Mouse (Mus musculus) embryonic facial prominence, embryonic 10.5 days (tissue): ENCODE data around the gene Iqgap3. TPM values are rescaled to one million over a fixed set of nuclear protein-coding genes. Genes with fewer than 3 reads are reported as not detected.
A peak's percentile ranks its signal among the peaks of the same experiment; 100 is the strongest.

Experiments used
- DNase-seq: peaks from one replicate; pipeline ENCODE4 v3.0.0-alpha.2; 2017; ENCODE audit warnings: low spot score
- H3K27ac ChIP-seq: fragments of 300-500 bp; sonication (generic); replicated peaks from 2 replicates; pipeline ENCODE4 v1.5.1; 2016; ENCODE audit warnings: mild to moderate bottlenecking
- H3K27me3 ChIP-seq: fragments of 300-500 bp; sonication (generic); replicated peaks from 2 replicates; pipeline ENCODE4 v1.6.1; 2016; ENCODE audit warnings: low read depth, mild to moderate bottlenecking; ENCODE audit not compliant: poor library complexity, severe bottlenecking
- H3K36me3 ChIP-seq: fragments of 300-500 bp; sonication (generic); replicated peaks from 2 replicates; pipeline ENCODE4 v1.6.1; 2016; ENCODE audit warnings: mild to moderate bottlenecking, moderate library complexity
- H3K4me1 ChIP-seq: fragments of 300-500 bp; sonication (generic); 2 replicates; pipeline ENCODE4 v1.6.1; 2016
- H3K4me3 ChIP-seq: fragments of 300-500 bp; sonication (generic); 2 replicates; pipeline ENCODE4 v1.5.1; 2016; ENCODE audit warnings: mild to moderate bottlenecking, moderate library complexity
- H3K9me3 ChIP-seq: fragments of 300-500 bp; sonication (generic); 2 replicates; pipeline ENCODE4 v1.6.1; 2016; ENCODE audit warnings: mild to moderate bottlenecking
- WGBS: fragments of 180-500 bp; shearing (Covaris S2); methylation state at CpG from one replicate; pipeline ENCODE4 v1.1.7; 2016; 5-methylcytosine and 5-hydroxymethylcytosine counted together
- polyA plus RNA-seq: library from polyadenylated mRNA; unstranded; fragments of >200 nt; fragmentation: Nextera tagmentation; extraction: Ambion mirVana; gene quantifications from 2 replicates; pipeline ENCODE4 v1.2.1, GENCODE M21; 2016

Iqgap3 gene
- polyA plus RNA-seq, 1 experiment from 2014 or later: 28.2 TPM

DNA sequence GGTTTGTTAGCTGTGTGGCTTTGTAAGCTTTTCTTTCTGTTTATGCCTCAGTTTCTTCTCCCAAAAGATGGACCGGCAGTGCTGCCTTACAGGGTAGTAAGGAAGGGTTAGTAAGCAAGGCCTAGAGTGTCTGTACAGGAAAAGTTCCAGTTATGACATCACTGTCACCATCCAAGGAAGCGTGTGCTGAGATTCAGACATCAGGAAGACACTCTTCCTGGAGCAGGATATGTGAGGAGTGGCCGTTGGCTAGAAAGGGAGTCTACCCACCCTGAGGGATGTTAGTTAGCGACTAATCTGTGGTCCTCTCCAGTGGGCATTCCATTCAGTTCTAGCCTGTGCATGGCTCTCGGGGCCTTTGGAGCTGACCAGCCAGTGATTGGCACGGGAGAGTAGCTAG, 20.4 kb downstream of the Iqgap3 start:
- Histone ChIP-seq H3K4me3 (no peak overlapping the region), H3K9me3 (no peaks in the 10 kb centered on the region), H3K4me1 (no peaks in the 10 kb centered on the region), H3K36me3 (peaks cover 98% of the 10 kb centered on the region), H3K27me3 (no peaks in the 10 kb centered on the region), H3K27ac (peak overlapping the region; percentile 35; the same call in 1 of the 2 replicates)
- WGBS: 90% methylated on average over 6 of the region's 6 CpGs
- DNase-seq: no peak

- Histone ChIP-seq H3K4me3 (no peak overlapping the region), H3K27me3 (no peaks in the 10 kb centered on the region), H3K36me3 (peaks cover 98% of the 10 kb centered on the region), H3K27ac (peak overlapping the region; percentile 35; the same call in 1 of the 2 replicates), H3K9me3 (no peaks in the 10 kb centered on the region), H3K4me1 (no peaks in the 10 kb centered on the region)
- DNase-seq: no peak
- WGBS: 83% methylated on average over 6 of the region's 6 CpGs
Measured at GRCm38 (mm10) chr3:88102611-88103010, 20.8 kb downstream of the Iqgap3 start.

- Histone ChIP-seq H3K27ac (no peak overlapping the region), H3K4me3 (no peak overlapping the region), H3K4me1 (no peaks in the 10 kb centered on the region), H3K9me3 (no peaks in the 10 kb centered on the region), H3K27me3 (no peaks in the 10 kb centered on the region), H3K36me3 (peaks cover 99% of the 10 kb centered on the region)
- WGBS: 85% methylated on average over 4 of the region's 4 CpGs
- no peak for DNase-seq
Measured at GRCm38 (mm10) chr3:88106126-88106525, 24.4 kb downstream of the Iqgap3 start.

DNA sequence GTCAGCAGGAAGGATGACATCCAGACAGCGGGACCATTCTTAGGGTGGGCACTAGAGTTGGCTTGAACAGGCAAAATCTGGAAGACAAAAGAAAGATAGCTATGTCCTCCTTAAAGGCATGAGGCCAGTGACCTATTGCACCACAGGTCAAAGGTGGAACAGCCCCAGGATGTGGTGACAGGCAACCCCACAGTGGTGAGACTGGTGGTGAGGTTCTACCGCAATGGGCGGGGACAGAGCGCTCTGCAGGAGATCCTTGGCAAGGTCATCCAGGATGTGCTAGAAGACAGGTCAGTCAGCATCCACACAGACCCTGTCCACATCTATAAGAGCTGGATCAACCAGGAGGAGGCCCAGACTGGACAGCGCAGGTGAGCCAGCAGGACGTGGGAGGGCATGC, 27.4 kb downstream of the Iqgap3 start:
- no peak for DNase-seq
- H3K36me3 ChIP-seq: peaks cover 99% of the 10 kb centered on the region
- no peaks in the 10 kb centered on the region for H3K9me3 ChIP-seq
- H3K4me1 ChIP-seq: no peaks in the 10 kb centered on the region
- 96% methylated on average over 6 of the region's 6 CpGs for WGBS
- no peaks in the 10 kb centered on the region for H3K27me3 ChIP-seq
- no peak overlapping the region for H3K4me3 ChIP-seq
- no peak overlapping the region for H3K27ac ChIP-seq

GRCm38 (mm10) chr3:88114396-88114795, 32.6 kb downstream of the Iqgap3 start:
- DNase-seq: no peak
- H3K27ac ChIP-seq: no peak overlapping the region
- no peak overlapping the region for H3K4me3 ChIP-seq
- WGBS: 97% methylated on average over 12 of the region's 12 CpGs
- no peaks in the 10 kb centered on the region for H3K4me1 ChIP-seq
- H3K9me3 ChIP-seq: no peaks in the 10 kb centered on the region
- H3K36me3 ChIP-seq: peaks cover 100% of the 10 kb centered on the region
- no peaks in the 10 kb centered on the region for H3K27me3 ChIP-seq

GRCm38 (mm10) chr3:88120117-88120651, 38.4 kb downstream of the Iqgap3 start:
- H3K27me3 ChIP-seq: no peaks in the 10 kb centered on the region
- H3K27ac ChIP-seq: no peak overlapping the region
- H3K4me1 ChIP-seq: peaks cover 6% of the 10 kb centered on the region; the same call in 1 of the 2 replicates
- H3K4me3 ChIP-seq: no peak overlapping the region
- WGBS: 87% methylated on average over 19 of the region's 19 CpGs
- no peaks in the 10 kb centered on the region for H3K9me3 ChIP-seq
- no peak for DNase-seq
- peaks cover 62% of the 10 kb centered on the region for H3K36me3 ChIP-seq

- Histone ChIP-seq H3K27ac (no peak overlapping the region), H3K9me3 (no peaks in the 10 kb centered on the region), H3K36me3 (peaks cover 50% of the 10 kb centered on the region), H3K27me3 (no peaks in the 10 kb centered on the region), H3K4me1 (peaks cover 6% of the 10 kb centered on the region; the same call in 1 of the 2 replicates), H3K4me3 (no peak overlapping the region)
- 80% methylated on average over 14 of the region's 14 CpGs for WGBS
- no peak for DNase-seq
Measured at GRCm38 (mm10) chr3:88121164-88122131, 39.7 kb downstream of the Iqgap3 start.

DNA sequence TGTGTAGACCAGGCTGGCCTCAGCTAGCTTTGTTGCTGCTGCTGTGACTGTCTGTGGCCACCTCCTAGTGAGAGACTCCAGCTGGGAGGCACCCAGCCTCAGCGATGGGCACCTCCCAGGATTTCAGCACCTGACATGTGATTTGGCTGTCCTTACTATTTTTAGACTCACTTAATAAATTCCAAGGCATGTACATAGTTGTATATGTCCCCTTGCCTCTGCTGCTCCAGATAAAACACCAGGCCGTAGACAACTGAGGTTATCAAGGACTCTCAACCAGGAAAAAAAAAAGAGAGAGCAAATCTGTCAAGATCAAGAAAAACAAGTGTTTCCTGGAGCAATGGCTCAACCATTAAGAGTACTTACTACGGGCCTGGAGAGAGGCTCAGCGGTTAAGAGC, 43.4 kb downstream of the Iqgap3 start:
- peaks cover 12% of the 10 kb centered on the region for H3K36me3 ChIP-seq
- H3K4me1 ChIP-seq: peaks cover 6% of the 10 kb centered on the region; the same call in 1 of the 2 replicates
- no peak overlapping the region for H3K4me3 ChIP-seq
- H3K27me3 ChIP-seq: no peaks in the 10 kb centered on the region
- no peak overlapping the region for H3K27ac ChIP-seq
- no peak for DNase-seq
- WGBS: 73% methylated on average over 4 of the region's 4 CpGs
- no peaks in the 10 kb centered on the region for H3K9me3 ChIP-seq

- WGBS: 77% methylated on average over 7 of the region's 7 CpGs
- H3K9me3 ChIP-seq: no peaks in the 10 kb centered on the region
- peaks cover 2% of the 10 kb centered on the region; the same call in 1 of the 2 replicates for H3K4me1 ChIP-seq
- peaks cover 2% of the 10 kb centered on the region for H3K36me3 ChIP-seq
- H3K27ac ChIP-seq: no peak overlapping the region
- DNase-seq: no peak
- no peak overlapping the region for H3K4me3 ChIP-seq
- no peaks in the 10 kb centered on the region for H3K27me3 ChIP-seq
Measured at GRCm38 (mm10) chr3:88126181-88126580, 44.4 kb downstream of the Iqgap3 start.

GRCm38 (mm10) chr3:88127636-88128035, 45.9 kb downstream of the Iqgap3 start:
- Histone ChIP-seq H3K36me3 (no peaks in the 10 kb centered on the region), H3K4me1 (no peaks in the 10 kb centered on the region), H3K9me3 (no peaks in the 10 kb centered on the region), H3K27me3 (no peaks in the 10 kb centered on the region), H3K4me3 (no peak overlapping the region), H3K27ac (no peak overlapping the region)
- 71% methylated on average over 3 of the region's 3 CpGs for WGBS
- DNase-seq: no peak

DNA sequence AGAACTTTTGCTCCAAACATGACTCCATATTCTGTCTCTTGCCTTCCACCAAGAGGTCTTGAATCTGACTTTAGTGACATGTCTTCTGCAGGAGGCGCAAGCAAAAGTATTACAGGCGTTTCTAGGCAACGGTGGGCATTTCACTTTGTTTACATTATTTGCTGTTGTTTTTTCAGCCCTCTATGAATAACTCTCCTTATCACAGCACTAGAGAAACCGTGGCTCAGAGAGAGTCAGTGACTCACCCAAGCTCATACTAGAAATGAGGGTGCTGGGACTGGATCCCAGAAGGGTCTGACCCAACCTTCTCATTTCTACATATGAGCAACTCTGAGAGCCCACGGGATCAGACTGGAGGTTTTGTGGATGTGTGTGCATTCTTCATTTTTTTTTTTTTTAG, 46.3 kb downstream of the Iqgap3 start:
- no peak for DNase-seq
- Histone ChIP-seq H3K9me3 (no peaks in the 10 kb centered on the region), H3K4me3 (no peak overlapping the region), H3K27me3 (no peaks in the 10 kb centered on the region), H3K27ac (no peak overlapping the region), H3K36me3 (no peaks in the 10 kb centered on the region), H3K4me1 (peaks cover 2% of the 10 kb centered on the region)
- WGBS: 86% methylated on average over 5 of the region's 5 CpGs

- Histone ChIP-seq H3K36me3 (no peaks in the 10 kb centered on the region), H3K4me1 (peaks cover 9% of the 10 kb centered on the region), H3K4me3 (no peak overlapping the region), H3K27me3 (no peaks in the 10 kb centered on the region), H3K27ac (no peak overlapping the region), H3K9me3 (no peaks in the 10 kb centered on the region)
- no peak for DNase-seq
- WGBS: 55% methylated on average over 4 of the region's 4 CpGs
Measured at GRCm38 (mm10) chr3:88129006-88129405, 47.2 kb downstream of the Iqgap3 start.

- H3K27ac ChIP-seq: no peak overlapping the region
- H3K4me1 ChIP-seq: peaks cover 9% of the 10 kb centered on the region
- no peaks in the 10 kb centered on the region for H3K27me3 ChIP-seq
- H3K4me3 ChIP-seq: no peak overlapping the region
- H3K36me3 ChIP-seq: no peaks in the 10 kb centered on the region
- H3K9me3 ChIP-seq: no peaks in the 10 kb centered on the region
- no peak for DNase-seq
- 95% methylated on average over 3 of the region's 3 CpGs for WGBS
Measured at GRCm38 (mm10) chr3:88131071-88131470, 49.3 kb downstream of the Iqgap3 start.
